Mouse (Mus musculus) midbrain, embryonic 11.5 days (tissue): ENCODE measurements around the gene Hoxb8. TPM values are rescaled to one million over a fixed set of nuclear protein-coding genes. Genes with fewer than 3 reads are reported as not detected.
A peak's percentile ranks its signal among the peaks of the same experiment; 100 is the strongest.

Experiments used
- ATAC-seq: fragments of 200-750 bp; cut with Nextera tagmentation; 2 replicates; pipeline ENCODE4 v1.8.0; 2017; ENCODE audit warnings: moderate TSS enrichment, moderate library complexity; ENCODE audit not compliant: low FRiP score
- DNase-seq: peaks from one replicate; pipeline ENCODE4 v3.0.0; 2015; ENCODE audit warnings: low spot score; ENCODE audit errors: missing footprints
- H3K27ac ChIP-seq: fragments of 300-500 bp; sonication (generic); 2 replicates; pipeline ENCODE4 v1.5.1; 2014; ENCODE audit warnings: low read depth, low read length
- H3K27me3 ChIP-seq: fragments of 300-500 bp; sonication (generic); 2 replicates; pipeline ENCODE4 v1.6.1; 2014; ENCODE audit warnings: mild to moderate bottlenecking, low read length, moderate library complexity, mixed read lengths; ENCODE audit not compliant: control insufficient read depth, insufficient read depth
- H3K36me3 ChIP-seq: fragments of 300-500 bp; sonication (generic); 2 replicates; pipeline ENCODE4 v1.6.1; 2014; ENCODE audit warnings: mild to moderate bottlenecking, low read length, moderate library complexity, mixed read lengths; ENCODE audit not compliant: control insufficient read depth, insufficient read depth
- H3K4me1 ChIP-seq: fragments of 300-500 bp; sonication (generic); 2 replicates; pipeline ENCODE4 v1.6.1; 2014; ENCODE audit warnings: low read length; ENCODE audit not compliant: control insufficient read depth, insufficient read depth
- H3K4me2 ChIP-seq: fragments of 300-500 bp; sonication (generic); 2 replicates; pipeline ENCODE4 v1.6.1; 2014; ENCODE audit warnings: mild to moderate bottlenecking, moderate library complexity
- H3K4me3 ChIP-seq: fragments of 300-500 bp; sonication (generic); 2 replicates; pipeline ENCODE4 v1.5.1; 2014; ENCODE audit warnings: low read depth, low read length
- H3K9ac ChIP-seq: fragments of 300-500 bp; sonication (generic); 2 replicates; pipeline ENCODE4 v1.6.1; 2014; ENCODE audit warnings: low read length
- H3K9me3 ChIP-seq: fragments of 300-500 bp; sonication (generic); 2 replicates; pipeline ENCODE4 v1.6.1; 2016; ENCODE audit warnings: low read length; ENCODE audit not compliant: control insufficient read depth
- WGBS: fragments of 180-500 bp; shearing (Covaris S2); extraction: QIAGEN DNeasy Blood & Tissue Kit; methylation state at CpG from one replicate; pipeline ENCODE4 v1.1.7; 2014; 5-methylcytosine and 5-hydroxymethylcytosine counted together
- polyA plus RNA-seq: library from polyadenylated mRNA; unstranded; fragments of >200 nt; fragmentation: Nextera tagmentation; extraction: Ambion mirVana; gene quantifications from 2 replicates; pipeline ENCODE4 v1.2.1, GENCODE M21; 2014

The Hoxb8 gene
- polyA plus RNA-seq, result not detected in 2 replicates

DNA sequence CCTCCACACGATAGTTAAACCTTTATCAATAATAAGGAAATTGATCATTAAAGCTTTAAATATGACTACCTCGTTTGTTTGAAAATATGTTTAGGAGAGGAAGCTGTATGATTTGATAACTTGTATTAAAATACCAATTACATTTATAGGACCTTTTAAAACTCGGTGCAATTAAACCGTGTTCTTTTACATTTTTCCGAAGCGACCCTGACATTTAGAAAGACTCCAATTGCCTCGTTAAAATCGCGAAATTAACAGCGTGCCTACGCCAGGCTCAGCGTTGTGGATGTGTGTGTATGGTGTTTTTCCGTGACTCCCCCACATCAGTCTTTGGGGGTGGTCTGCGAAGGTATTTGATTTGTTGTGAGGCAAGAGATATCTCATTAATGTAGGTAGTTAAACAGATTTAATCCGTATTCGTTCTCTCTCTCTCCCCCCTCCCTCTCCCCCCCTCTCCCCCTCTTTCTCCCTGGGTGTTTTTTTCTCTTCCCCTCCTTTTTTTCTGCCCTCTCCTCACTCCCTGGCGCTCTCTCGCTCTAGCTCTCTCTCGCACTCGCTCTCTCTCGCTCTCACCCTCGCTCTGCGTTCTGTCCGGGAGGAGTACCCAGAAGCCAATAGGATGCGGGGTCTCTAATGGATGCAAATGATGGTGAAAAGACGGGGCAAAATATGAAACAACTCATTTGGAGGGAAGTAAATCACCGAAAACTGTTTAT is at the start of gene Hoxb8:
Hoxb8 (plus strand) TSS at position 51 of the 716 bp plus-strand sequence.
- ATAC-seq, result no peak
- Histone ChIP-seq H3K27me3 (peaks cover 100% of the 10 kb centered on the region), H3K9ac (no peak within 1 kb of the TSS), H3K36me3 (no peaks in the 10 kb centered on the region), H3K4me2 (no peak within 1 kb of the TSS), H3K4me3 (no peak within 1 kb of the TSS), H3K27ac (no peak within 1 kb of the TSS), H3K4me1 (no peaks in the 10 kb centered on the region), H3K9me3 (no peaks in the 10 kb centered on the region)
- under 1% methylated on average over 27 of the region's 27 CpGs for WGBS
- peak; percentile 94 for DNase-seq

- H3K27me3 ChIP-seq, result no peaks in the 10 kb centered on the region; the same call in 1 of the 2 replicates
These were observed 46.8 kb upstream of the Hoxb8 start for GRCm38 (mm10) chr11:96234906-96235305.

DNA sequence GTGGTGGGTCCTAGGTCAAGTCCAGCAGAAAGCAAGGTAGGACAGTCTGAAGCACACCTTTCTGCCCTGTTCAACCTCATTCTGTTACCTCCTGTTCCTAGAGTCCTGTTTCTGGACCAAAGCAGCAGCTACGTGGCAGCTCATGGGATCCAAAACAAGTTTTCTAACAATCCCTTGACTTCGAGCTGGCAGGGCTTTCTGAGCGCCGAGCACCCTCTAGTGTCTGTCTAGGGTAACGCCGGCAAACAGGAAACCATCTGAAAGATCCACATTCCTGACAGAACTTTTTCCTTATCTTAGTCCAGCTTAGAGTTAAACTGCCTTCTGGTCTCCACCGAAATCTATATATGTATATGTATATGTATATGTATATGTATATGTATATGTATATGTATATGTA is 41.5 kb upstream of the Hoxb8 start:
- H3K36me3 ChIP-seq, result no peaks in the 10 kb centered on the region
- DNase-seq (peak; percentile 92), ATAC-seq (no peak)
- H3K4me2 ChIP-seq, result no peak overlapping the region
- H3K27ac ChIP-seq, result no peak overlapping the region
- H3K4me1 ChIP-seq, result no peaks in the 10 kb centered on the region
- H3K4me3 ChIP-seq, result no peak overlapping the region
- no peaks in the 10 kb centered on the region for H3K9me3 ChIP-seq
- WGBS, result 2% methylated on average over 7 of the region's 7 CpGs
- H3K27me3 ChIP-seq, result no peaks in the 10 kb centered on the region; the same call in 1 of the 2 replicates
- no peak overlapping the region for H3K9ac ChIP-seq

More at GRCm38 (mm10) chr11:96234906-96235305, 46.8 kb upstream of the Hoxb8 start:
- H3K27ac ChIP-seq, result no peak overlapping the region
- WGBS, result 3% methylated on average over 12 of the region's 12 CpGs
- no peaks in the 10 kb centered on the region for H3K4me1 ChIP-seq
- no peak for ATAC-seq
- DNase-seq, result peak; percentile 92
- H3K36me3 ChIP-seq, result no peaks in the 10 kb centered on the region
- no peak overlapping the region for H3K4me3 ChIP-seq
- H3K9ac ChIP-seq, result no peak overlapping the region
- no peaks in the 10 kb centered on the region for H3K9me3 ChIP-seq
- H3K4me2 ChIP-seq, result no peak overlapping the region

DNA sequence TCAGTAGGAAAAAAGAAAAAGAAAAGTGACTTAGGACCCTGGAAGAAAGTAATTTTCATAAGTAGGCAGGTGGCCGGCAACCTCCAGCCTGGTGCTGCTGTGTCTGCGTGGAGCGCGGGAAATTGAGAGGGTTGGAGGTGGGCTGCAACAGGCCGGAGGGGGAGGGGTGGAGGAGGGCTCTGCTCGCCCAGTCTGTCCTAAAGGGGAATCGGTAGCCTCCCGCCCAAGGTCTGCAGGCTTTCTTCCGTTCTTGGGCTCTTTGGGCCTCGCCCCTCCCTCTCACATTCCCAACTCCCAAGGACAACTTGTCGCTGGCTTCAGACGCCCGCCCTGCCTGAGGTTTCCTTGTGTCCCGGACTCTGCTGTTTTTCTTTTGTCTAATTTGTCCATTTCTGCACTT is 30.8 kb upstream of the Hoxb8 start:
- H3K36me3 ChIP-seq, result no peaks in the 10 kb centered on the region
- no peak overlapping the region for H3K4me2 ChIP-seq
- no peak overlapping the region for H3K27ac ChIP-seq
- DNase-seq, result peak; percentile 90
- no peaks in the 10 kb centered on the region for H3K4me1 ChIP-seq
- H3K4me3 ChIP-seq, result no peak overlapping the region
- under 1% methylated on average over 14 of the region's 14 CpGs for WGBS
- H3K9me3 ChIP-seq, result no peaks in the 10 kb centered on the region; the same call in 1 of the 2 replicates
- peaks cover 77% of the 10 kb centered on the region for H3K27me3 ChIP-seq
- H3K9ac ChIP-seq, result no peak overlapping the region
- ATAC-seq, result no peak

DNA sequence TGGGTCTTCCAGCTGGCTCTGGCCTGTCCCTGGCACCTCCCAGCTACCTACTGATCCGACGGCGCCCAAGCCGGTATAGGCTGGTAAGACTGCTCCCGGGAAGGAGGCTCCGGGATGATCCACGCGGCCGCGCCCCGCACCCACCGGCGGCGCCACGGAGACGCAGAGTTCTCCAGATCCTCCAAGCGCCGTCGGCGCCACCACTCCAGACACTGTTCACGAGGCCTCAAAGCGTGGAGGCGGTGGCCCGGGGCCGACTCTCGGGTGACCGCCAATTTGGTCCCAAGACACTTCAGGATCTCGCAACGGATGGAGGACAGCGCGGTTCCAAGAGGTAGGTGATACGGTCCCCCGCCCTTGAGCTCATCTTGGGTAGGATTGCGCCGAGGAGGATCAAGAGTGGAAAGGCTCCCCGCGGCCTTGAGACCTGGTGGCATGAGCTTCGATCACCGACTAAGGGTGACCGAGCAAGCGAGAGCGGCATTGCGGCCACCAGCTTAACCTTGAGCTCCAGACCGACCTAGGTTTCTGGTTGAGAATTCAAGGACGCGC is 30.1 kb upstream of the Hoxb8 start:
- no peak overlapping the region for H3K27ac ChIP-seq
- WGBS, result 2% methylated on average over 46 of the region's 46 CpGs
- H3K4me2 ChIP-seq, result no peak overlapping the region
- ATAC-seq (no peak), DNase-seq (peak; percentile 90)
- peaks cover 84% of the 10 kb centered on the region for H3K27me3 ChIP-seq
- H3K9ac ChIP-seq, result no peak overlapping the region
- no peak overlapping the region for H3K4me3 ChIP-seq
- no peaks in the 10 kb centered on the region for H3K4me1 ChIP-seq
- H3K36me3 ChIP-seq, result no peaks in the 10 kb centered on the region
- no peaks in the 10 kb centered on the region; the same call in 1 of the 2 replicates for H3K9me3 ChIP-seq

DNA sequence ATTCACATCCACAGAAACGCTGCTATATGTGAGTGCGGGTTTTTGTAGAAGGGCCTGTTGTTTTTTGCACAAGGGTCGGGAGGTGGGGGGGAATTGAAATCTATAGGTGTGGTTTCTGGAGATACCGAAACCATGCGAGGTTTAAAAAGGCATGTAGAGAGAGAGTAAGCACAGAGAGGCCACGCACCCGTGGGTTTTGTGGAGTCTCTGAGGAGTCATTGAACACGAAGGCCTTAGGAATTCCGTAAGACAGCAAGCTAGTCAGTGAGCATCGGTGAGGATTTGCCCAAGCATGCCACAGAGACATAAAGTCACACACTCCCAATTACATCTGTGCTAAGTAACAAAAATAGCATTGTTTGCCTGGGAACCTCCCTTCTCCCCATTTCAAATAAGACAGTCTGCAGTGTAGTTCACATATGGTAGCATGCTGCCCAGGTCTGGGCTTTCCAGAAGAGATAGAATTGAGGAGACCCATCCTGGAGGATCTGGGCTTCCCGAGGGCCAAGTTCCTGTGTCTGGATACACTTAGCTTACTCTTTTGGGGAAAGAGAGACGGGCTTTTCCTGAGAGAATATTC is 29.1 kb upstream of the Hoxb8 start:
- Histone ChIP-seq H3K27me3 (peaks cover 89% of the 10 kb centered on the region), H3K9me3 (no peaks in the 10 kb centered on the region; the same call in 1 of the 2 replicates), H3K4me1 (no peaks in the 10 kb centered on the region), H3K27ac (no peak overlapping the region), H3K4me3 (no peak overlapping the region), H3K36me3 (no peaks in the 10 kb centered on the region), H3K4me2 (no peak overlapping the region), H3K9ac (no peak overlapping the region)
- ATAC-seq (no peak), DNase-seq (peak; percentile 91)
- WGBS, result 4% methylated on average over 12 of the region's 12 CpGs

DNA sequence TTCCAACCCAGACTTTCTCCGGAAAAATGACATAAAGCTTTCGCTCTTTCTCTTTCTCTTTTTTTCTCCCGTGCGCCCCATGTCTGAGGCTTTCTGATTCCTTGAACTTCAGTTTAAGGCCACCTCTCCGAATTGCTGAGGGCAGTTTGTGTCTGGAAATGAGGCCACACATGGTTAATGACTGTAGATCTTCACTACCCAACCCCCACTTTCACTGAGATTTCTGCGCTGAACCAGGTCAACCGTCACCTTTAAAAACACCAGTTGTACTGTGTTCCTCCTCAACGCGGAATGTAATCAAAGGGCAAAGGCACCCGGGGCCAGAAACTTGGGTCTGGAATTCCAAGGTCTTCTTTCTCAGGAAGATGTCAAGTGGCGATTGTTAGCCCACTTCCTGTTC is 27.5 kb upstream of the Hoxb8 start:
- Histone ChIP-seq H3K4me1 (no peaks in the 10 kb centered on the region), H3K9me3 (no peaks in the 10 kb centered on the region; the same call in 1 of the 2 replicates), H3K36me3 (no peaks in the 10 kb centered on the region), H3K27me3 (peaks cover 99% of the 10 kb centered on the region), H3K27ac (no peak overlapping the region), H3K4me2 (no peak overlapping the region), H3K9ac (no peak overlapping the region), H3K4me3 (no peak overlapping the region)
- ATAC-seq (no peak), DNase-seq (peak; percentile 93)
- 2% methylated on average over 11 of the region's 11 CpGs for WGBS

- WGBS, result 2% methylated on average over 39 of the region's 39 CpGs
- no peak for ATAC-seq
- H3K27ac ChIP-seq, result no peak overlapping the region
- H3K9me3 ChIP-seq, result no peaks in the 10 kb centered on the region
- peaks cover 100% of the 10 kb centered on the region for H3K27me3 ChIP-seq
- peak; percentile 95 for DNase-seq
- no peak overlapping the region for H3K4me2 ChIP-seq
- H3K9ac ChIP-seq, result no peak overlapping the region
- H3K4me3 ChIP-seq, result no peak overlapping the region
- no peaks in the 10 kb centered on the region for H3K36me3 ChIP-seq
- no peaks in the 10 kb centered on the region for H3K4me1 ChIP-seq
These were observed 26.4 kb upstream of the Hoxb8 start for GRCm38 (mm10) chr11:96255111-96255995.
